Mouse (Mus musculus) brain, adult 2 months (tissue): Measurements from ENCODE around the gene Lpcat2b.
"Not testable (repeated sequence)": the region's sequence is repeated elsewhere in the genome, so short reads cannot be mapped to it uniquely, and the experiment has no call there.

Source experiments
- DNase-seq: peaks from one replicate; pipeline ENCODE4 v3.0.0; 2011; ENCODE audit warnings: low read depth, low spot score

Gene Lpcat2b

GRCm38 (mm10) chr5:107431249-107431648 is at the start of gene Lpcat2b:
Gene Lpcat2b, plus strand, starts transcription at chr5:107431549.
- no peak for DNase-seq

- not testable (repeated sequence) for DNase-seq
Measured at GRCm38 (mm10) chr5:107386448-107386847, 44.9 kb upstream of the Lpcat2b start.

GRCm38 (mm10) chr5:107387788-107388187 is 43.6 kb upstream of the Lpcat2b start:
- no peak for DNase-seq

GRCm38 (mm10) chr5:107389373-107389772 is 42.0 kb upstream of the Lpcat2b start:
- DNase-seq = no peak

GRCm38 (mm10) chr5:107394437-107394836 is 36.9 kb upstream of the Lpcat2b start:
- no peak for DNase-seq

GRCm38 (mm10) chr5:107402436-107402835 is 28.9 kb upstream of the Lpcat2b start, which contains the start of gene Ephx4:
Gene Ephx4, plus strand, starts transcription at chr5:107402736.
- no peak for DNase-seq

- DNase-seq = peak; percentile 64
Measured at GRCm38 (mm10) chr5:107403011-107403946, 28.1 kb upstream of the Lpcat2b start.

- peak; percentile 96 for DNase-seq
Measured at GRCm38 (mm10) chr5:107403947-107404684, 27.2 kb upstream of the Lpcat2b start.

- DNase-seq = peak; percentile 91
Measured at GRCm38 (mm10) chr5:107405361-107405760, 26.0 kb upstream of the Lpcat2b start.

- no peak for DNase-seq
Measured at GRCm38 (mm10) chr5:107410305-107410704, 21.0 kb upstream of the Lpcat2b start.

- DNase-seq = peak; percentile 88
Measured at GRCm38 (mm10) chr5:107411326-107411725, 20.0 kb upstream of the Lpcat2b start.

- DNase-seq = no peak
Measured at GRCm38 (mm10) chr5:107412285-107412684, 19.1 kb upstream of the Lpcat2b start.

GRCm38 (mm10) chr5:107415098-107415497 is 16.3 kb upstream of the Lpcat2b start:
- DNase-seq = peak; percentile 76

GRCm38 (mm10) chr5:107421676-107422075 is 9.7 kb upstream of the Lpcat2b start:
- DNase-seq = no peak

- peak; percentile 80 for DNase-seq
Measured at GRCm38 (mm10) chr5:107434001-107434400, 2.7 kb downstream of the Lpcat2b start.

GRCm38 (mm10) chr5:107436185-107436584 is 4.8 kb downstream of the Lpcat2b start:
- no peak for DNase-seq

GRCm38 (mm10) chr5:107436587-107437209 is 5.3 kb downstream of the Lpcat2b start:
- no peak for DNase-seq

GRCm38 (mm10) chr5:107437464-107438281 is 6.3 kb downstream of the Lpcat2b start, which contains the start of gene Btbd8:
Gene Btbd8, plus strand, starts transcription at chr5:107437997.
- DNase-seq = peak; percentile 98

GRCm38 (mm10) chr5:107438353-107438752 is 7.0 kb downstream of the Lpcat2b start:
- no peak for DNase-seq

- DNase-seq = peak; percentile 67
Measured at GRCm38 (mm10) chr5:107441881-107442280, 10.5 kb downstream of the Lpcat2b start.

GRCm38 (mm10) chr5:107444251-107444650 is 12.9 kb downstream of the Lpcat2b start:
- no peak for DNase-seq
